Mouse (Mus musculus): ENCODE measurements around the gene Abhd17a.

- TF ChIP-seq CTCF (IDR thresholded peaks at IDR 0.05; ENCODE audit: low read depth, low read length) (no peak), POLR2A (IDR thresholded peaks at IDR 0.05; ENCODE audit: extremely low read depth, insufficient read depth, low read length) (no peak)
These were observed 29.5 kb downstream of the Abhd17a start for GRCm38 (mm10) chr10:80560621-80561020.

All from liver, adult 2 months (tissue).